Mouse (Mus musculus) megakaryocyte-erythroid progenitor cell, adult 5-6 weeks (primary cell): ENCODE results near the gene Ptbp1. TPM values are rescaled to one million over a fixed set of nuclear protein-coding genes. Genes with fewer than 3 reads are reported as not detected.

Experiments
- ATAC-seq: replicated peaks from 2 replicates; pipeline ENCODE4 v1.8.0; 2016; ENCODE audit warnings: mild to moderate bottlenecking, inconsistent platforms; ENCODE audit not compliant: severe bottlenecking, poor library complexity, low FRiP score, low TSS enrichment
- total RNA-seq, 2 experiments: library from RNA; stranded (forward) in 1 of 2; stranded (reverse) in 1 of 2; fragments of 200-1000, 215-1000 nt in 1 of 2; fragments of >200 nt in 1 of 2; fragmentation: Nextera tagmentation in 1 of 2; gene quantifications; 2 replicates each; pipeline ENCODE4 v1.2.3; 2014 to 2017

Ptbp1 gene
- total RNA-seq, 2 experiments from 2014 or later = 201 to 470 TPM

DNA sequence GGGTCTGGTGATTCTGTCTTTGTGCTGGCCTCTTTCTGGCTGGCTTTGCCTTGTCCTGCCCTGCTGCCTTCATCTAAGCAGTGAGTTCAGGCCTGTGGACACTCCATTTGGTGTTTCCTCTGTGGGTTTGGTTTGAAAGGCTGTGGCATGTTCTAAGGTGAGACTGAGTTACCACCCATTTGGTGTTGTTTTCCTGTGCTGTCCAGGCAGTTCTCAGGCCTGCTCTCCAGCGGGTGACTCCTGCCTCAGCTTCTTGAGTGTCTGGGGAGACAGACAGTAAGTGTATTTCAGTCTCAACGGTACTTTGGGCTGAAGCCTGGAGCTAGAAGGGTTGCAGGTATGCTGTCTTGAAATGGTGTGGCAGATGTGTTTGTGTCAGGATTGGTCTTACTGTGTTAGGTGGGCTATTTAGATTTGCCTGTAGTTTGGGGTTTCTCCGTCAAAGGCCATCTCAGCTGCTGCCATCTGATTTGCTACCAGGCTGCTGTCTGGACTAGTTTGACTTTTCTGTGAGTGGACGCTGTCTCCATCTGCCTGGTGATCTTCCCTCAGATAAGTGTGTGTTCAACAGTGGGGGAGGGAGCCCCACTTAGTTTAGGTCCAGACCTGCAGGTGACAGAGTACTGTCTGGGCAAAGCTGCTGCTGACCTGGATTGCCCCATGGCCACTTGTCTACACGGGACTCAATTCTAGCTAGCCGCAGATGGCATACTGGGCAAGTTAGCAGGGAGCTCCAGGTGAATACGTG is 2.7 kb downstream of the Ptbp1 start:
- no peak for ATAC-seq

DNA sequence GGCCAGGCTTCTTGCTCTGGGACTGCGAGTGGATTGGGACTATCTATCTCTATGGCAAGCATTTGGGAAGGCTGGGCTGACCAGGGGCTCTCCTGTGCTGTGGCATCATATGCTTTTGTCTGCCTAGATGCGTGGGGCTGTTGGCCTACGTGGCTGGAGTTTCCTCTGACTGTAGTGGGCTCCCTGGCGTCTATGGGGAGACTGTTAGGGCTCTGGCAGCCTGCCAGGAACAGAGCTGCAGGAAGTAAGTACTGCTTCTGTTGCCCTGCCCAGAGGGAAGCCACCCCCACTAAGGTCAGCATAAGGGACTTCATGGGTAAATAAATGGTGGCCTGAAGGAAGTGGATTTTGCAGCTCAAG is 3.2 kb downstream of the Ptbp1 start:
- ATAC-seq = no peak

GRCm38 (mm10) chr10:79857894-79858293 is 3.7 kb downstream of the Ptbp1 start:
- ATAC-seq = no peak

DNA sequence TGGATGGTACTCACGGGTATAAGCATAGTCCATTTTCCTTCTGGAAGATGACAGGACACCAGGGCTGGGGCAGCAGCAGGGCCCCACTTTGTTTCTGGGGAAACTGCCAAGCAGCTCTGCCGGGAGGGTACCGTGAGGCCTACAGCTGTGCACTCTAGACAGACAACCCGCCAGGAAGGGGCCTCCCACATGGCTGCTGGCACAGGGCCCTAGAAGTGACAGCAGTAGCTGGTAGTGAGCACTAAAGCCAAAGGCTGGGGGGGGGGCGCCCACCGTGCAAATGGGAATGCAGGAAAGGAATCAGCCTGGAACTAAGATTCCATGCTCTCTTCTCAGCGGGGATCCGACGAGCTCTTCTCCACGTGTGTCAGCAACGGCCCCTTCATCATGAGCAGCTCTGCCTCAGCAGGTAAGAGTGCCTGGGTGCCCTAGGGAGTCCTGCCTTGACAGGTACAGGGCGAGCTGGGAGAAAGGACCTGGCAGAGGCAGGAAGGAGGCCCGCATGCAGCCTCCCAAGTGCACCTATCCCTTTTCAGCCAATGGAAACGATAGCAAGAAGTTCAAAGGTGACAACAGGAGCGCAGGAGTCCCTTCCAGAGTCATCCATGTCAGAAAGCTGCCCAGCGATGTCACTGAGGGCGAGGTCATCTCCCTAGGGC is 4.3 kb downstream of the Ptbp1 start:
- ATAC-seq = no peak

DNA sequence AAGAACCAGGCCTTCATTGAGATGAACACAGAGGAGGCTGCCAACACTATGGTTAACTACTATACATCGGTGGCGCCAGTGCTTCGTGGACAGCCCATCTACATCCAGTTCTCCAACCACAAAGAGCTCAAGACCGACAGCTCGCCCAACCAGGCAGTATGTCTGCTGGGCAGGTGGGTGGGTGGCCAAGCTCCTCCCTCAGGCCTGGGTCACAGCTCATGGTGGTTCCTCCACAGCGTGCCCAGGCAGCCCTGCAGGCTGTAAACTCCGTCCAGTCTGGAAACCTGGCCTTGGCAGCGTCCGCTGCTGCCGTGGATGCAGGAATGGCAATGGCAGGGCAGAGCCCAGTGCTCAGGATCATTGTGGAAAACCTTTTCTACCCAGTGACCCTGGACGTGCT is 4.9 kb downstream of the Ptbp1 start:
- no peak for ATAC-seq

- no peak for ATAC-seq
Measured at GRCm38 (mm10) chr10:79860079-79860911, 6.1 kb downstream of the Ptbp1 start.

GRCm38 (mm10) chr10:79861230-79862048 is 7.2 kb downstream of the Ptbp1 start:
- no peak for ATAC-seq

DNA sequence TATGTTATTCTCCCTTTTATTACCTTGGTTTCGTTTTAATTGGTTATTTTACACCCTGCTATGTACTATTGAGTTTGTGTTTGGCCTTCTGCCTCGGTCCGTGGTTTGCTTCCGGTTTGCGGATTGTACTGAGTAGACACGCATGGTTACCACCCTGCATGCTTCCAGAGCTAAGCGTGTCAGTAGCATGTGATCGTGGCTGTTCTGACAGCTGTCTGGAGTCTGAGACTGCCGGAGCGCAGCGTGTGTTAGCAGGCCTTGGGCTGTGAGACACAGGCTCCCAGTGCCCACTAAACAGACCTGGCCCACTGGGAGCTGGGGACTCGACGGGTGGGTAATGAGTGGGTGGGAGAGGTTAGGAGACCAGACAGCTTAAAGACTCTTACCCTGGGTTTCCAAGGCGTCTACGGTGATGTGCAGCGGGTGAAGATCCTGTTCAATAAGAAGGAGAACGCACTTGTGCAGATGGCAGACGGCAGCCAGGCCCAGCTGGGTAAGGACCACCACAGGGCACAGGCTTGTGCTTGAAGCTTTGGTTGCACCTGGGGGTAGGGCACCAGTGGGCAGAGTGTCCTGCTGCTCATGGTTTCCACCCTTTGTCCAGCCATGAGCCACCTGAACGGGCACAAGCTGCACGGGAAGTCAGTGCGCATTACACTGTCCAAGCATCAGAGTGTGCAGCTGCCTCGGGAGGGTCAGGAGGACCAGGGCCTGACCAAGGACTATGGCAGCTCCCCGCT is 8.0 kb downstream of the Ptbp1 start:
- no peak for ATAC-seq

DNA sequence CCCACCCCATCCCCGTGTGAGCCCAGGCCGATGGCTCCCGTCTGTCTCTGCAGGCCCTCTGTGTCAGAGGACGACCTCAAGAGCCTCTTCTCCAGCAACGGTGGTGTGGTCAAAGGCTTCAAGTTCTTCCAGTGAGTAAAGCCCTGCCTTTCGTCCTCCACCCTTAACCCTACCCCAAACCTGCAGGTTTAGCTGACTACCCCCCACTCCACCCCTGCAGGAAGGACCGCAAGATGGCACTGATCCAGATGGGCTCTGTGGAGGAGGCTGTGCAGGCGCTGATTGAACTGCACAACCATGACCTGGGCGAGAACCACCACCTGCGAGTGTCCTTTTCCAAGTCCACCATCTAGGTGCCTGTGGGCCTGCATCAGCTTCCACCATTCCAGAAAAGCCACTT is 8.7 kb downstream of the Ptbp1 start:
- ATAC-seq = no peak

DNA sequence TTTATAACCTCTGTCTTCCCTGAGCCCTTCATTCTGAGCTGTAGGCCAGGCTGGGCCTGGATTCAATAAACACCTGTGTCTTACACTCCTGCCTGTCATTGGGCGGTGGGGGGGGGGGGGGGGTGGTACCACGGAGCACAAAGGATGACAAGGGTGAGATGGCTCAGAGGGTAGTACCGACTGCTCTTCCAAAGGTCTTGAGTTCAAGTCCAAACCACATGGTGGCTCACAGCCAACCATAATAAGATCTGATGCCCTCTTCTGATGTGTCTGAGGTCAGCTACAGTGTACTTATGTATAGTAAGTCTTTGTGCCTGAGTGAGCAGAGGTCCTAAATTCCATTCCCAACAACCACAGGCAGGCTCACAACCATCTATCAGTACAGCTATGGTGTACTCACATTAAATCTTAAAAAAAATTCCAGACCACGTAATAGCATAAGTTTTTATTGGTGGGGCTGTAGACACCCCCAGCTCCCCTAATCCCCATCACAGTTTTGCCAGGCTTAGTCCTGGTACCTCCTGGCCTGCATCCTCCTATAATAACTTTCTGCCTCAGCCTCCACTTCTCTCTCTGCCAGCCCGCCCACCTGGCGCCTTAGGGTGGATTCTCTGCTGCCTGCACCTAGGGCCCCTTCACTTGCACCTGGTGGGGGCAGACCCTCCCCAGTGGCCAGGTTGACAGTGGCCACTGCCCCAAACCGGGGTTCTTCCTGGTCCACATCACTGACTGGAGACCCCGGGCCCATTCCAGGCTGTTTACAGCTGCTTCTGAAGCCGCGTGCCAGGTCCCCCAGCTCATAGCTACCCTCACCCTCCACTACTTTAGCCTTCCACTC is 10.3 kb downstream of the Ptbp1 start:
- ATAC-seq = no peak

- ATAC-seq = 0 out of 2 replicates have a peak, but pooled peaks have one; percentile 15
Measured at GRCm38 (mm10) chr10:79865189-79865601, 11.0 kb downstream of the Ptbp1 start.

DNA sequence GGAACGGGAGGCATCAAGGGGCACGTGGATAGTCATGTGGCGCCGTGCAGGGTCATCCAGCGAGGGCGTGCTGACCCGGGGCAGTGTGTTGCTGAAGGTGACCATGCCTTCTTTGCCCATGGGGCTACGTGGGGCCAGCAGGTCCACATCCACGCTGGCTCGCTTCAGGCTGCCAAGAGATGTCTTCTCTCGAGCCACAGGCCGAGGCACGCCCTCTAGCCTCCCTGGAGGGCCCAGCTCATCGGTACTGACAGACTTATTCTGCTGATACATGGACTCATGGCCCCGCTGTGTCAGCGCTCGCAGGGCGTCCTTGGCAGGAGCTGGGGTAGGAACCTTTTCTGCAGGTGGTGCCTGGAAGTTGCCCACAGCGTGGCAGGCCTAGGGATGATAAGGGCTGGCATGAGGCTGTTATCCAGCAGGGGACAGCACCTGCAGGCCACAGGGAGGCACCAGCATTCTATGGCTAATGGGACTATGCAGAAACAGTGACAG is 11.6 kb downstream of the Ptbp1 start:
- ATAC-seq = peak; percentile 73

DNA sequence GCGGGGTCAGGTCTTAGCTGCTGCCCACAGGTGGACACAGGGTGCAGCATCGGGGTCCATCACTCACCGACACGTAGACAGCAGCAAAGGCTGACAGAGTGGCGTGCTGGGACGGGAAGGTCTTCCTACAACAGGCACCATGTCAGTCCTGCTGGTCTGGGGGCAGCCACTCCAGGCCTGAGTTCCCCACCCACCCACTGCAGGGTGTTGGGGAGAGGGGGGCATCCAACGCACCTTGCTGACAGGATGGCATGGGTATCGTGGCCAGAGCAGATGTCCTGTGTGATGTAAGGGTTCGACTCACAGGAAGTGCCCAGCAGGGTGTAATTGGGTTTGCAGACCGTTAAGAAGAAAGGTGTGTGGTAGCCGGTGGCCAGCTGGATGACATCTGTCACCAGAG is 12.4 kb downstream of the Ptbp1 start:
- 0 out of 2 replicates have a peak, but pooled peaks have one; percentile 5 for ATAC-seq

GRCm38 (mm10) chr10:79871845-79872244 is 17.6 kb downstream of the Ptbp1 start:
- no peak for ATAC-seq

DNA sequence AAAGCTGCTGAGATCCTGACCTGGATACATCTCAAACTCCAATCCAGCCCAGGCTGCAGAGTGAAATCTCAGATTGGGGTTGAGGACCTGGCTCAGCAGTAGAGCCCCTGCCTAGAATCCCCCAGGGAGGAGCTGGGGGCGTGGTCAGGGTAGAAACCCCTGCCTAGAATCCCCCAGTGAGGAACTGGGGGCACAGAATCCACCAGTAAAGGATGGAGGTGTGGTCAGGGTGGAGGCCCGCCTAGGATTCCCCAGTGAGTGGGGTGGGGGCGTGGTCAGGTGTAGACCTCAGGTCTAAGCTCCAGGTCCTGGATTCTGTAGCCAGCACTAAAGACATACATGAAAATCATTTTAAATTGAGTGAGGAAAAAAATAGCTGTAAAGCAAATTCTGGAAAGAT is 18.6 kb downstream of the Ptbp1 start:
- ATAC-seq = no peak

GRCm38 (mm10) chr10:79873313-79873712 is 19.1 kb downstream of the Ptbp1 start:
- no peak for ATAC-seq

- ATAC-seq = no peak
Measured at GRCm38 (mm10) chr10:79873715-79874289, 19.6 kb downstream of the Ptbp1 start.
